Mouse (Mus musculus) T-helper 1 cell (primary cell): ENCODE measurements at regions not wholly inside any gene's neighbourhood (a gene's known extent, or its start where the extent isn't known, plus 50 kb on each side); places are given as distances from the start of the nearest gene placed in this dataset.

Source experiments
- in situ Hi-C: fragments of 300-600 bp; cut with MboI, MseI; formaldehyde crosslinking; loops from one replicate; pipeline ENCODE4 v1.15.1; 2025; ENCODE audit warnings: high pct_unique_total_duplicates

- in situ Hi-C loops: no loop called here
Measured at GRCm38 (mm10) chr8:109012655-109013054, 481.2 kb upstream of the Pmfbp1 start.

DNA sequence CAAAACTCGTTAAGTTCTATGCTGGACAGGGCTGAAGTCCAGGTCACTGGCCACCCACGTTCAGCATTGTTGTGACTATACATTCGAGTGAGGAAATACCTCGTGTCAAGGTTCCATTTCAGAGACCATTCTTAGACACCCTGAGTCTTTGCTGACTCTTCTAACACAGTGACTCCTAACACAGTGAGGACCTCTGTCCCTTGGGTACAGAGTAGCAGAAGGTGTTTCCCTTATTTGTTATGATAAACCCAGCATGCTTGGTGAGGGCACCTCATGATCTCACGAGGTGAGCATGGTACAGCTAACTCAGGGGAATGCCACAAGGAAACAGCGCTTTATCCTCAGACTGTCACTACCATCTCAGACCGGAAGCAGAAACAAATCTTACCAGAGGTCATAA is 480.2 kb upstream of the Pmfbp1 start:
- in situ Hi-C loops: no loop called here

DNA sequence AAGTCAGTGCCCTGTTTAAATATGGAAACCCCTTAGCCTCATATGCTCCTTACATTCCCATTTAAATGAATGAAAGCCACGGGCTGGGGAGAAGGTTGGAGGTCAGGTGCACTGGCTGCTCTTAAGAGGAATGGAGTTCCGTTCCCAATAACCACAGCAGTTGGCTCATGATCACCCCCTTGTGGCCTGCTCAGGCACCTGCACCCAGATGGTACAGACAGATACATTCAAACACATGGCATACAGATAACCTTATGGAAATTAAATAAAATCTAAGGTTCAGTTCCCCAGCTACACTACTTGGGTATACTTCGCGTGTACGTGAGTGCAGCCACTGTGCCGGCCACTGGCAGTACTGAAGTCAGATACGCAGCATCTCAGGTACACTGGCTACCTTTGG is 479.1 kb upstream of the Pmfbp1 start:
- in situ Hi-C loops: no loop called here

DNA sequence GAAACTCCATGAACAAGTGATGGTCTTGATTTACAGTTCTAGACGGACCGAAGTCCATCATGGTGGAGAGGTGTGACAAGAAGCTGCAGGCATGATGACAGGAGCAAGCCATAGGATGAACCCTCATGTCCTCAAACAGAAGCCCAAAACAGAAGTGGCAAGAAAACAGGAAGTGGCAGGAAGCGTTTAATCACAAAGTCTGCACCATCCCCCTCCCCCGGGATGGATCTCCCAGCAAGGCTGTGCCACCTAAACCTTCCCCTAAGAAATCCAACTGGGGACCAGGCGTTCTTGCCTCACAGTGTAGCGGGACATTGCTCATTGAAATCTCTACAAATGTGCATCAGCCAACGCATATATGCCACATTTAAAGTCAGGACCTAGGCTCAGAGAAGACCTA is 474.3 kb upstream of the Pmfbp1 start:
- in situ Hi-C loops: no loop called here

- in situ Hi-C loops: no loop called here
Measured at GRCm38 (mm10) chr8:109020102-109020501, 473.7 kb upstream of the Pmfbp1 start.

- in situ Hi-C loops: no loop called here
Measured at GRCm38 (mm10) chr8:109027923-109028322, 465.9 kb upstream of the Pmfbp1 start.

- in situ Hi-C loops: no loop called here
Measured at GRCm38 (mm10) chr8:109053608-109054007, 440.2 kb upstream of the Pmfbp1 start.

GRCm38 (mm10) chr8:109059152-109059551 is 434.7 kb upstream of the Pmfbp1 start:
- in situ Hi-C loops: no loop called here

DNA sequence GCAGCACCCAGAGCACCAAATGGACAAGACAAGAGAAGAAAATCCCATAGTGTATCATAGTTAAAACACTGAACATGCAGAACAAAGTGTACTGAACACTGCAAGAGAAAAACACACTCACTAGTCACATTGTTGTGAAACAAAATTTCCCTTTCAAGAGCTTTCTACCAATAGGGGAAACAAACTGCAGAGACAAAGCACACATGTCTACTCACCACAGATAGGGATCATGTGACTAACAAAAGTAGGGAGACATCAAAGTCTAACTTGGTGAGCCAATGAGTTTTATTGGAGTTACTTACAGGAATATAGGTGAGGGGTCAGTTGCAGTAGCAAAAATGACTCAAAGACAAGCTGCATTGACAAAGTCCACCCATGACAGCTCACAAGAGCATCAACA is 431.5 kb upstream of the Pmfbp1 start:
- in situ Hi-C loops: no loop called here

DNA sequence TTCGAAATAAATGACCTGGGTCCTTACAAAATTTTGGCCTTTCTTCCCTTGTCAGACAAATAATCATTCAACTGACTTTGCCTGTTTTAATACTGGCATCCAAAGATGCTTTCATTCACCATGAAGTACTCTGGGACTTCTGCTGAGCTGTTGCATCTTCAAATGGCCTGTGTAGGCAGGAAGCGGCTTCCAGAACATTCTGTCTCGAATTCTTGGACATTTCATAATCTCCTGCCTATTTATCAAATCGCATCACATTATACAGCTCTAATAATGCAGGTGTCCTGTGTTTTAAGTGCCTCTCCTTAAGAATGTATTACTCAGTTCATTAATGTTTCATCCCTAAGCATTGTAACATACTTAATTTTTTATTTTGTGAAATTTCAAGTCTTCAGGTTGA is 420.1 kb upstream of the Pmfbp1 start:
- in situ Hi-C loops: no loop called here

DNA sequence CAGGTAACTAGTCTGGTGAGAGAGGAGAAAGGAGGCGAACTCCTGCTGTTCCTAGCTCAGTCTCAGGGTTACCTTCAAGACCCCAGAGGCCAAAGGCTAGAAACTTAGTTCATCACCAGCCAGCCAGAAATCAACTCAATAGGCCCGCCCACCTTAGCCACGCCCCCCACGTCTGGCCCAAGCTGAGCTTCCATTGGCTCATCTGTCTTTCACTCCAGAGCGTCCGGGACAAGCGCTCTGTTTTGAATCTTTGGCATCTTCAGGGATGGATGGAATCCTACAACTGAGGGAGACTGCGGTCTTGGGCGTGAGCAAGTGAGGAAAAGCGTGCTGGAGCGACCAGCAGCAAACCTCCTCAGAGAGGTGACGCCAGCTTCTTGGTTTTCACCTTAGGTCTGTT is 418.8 kb upstream of the Pmfbp1 start:
- in situ Hi-C loops: no loop called here

DNA sequence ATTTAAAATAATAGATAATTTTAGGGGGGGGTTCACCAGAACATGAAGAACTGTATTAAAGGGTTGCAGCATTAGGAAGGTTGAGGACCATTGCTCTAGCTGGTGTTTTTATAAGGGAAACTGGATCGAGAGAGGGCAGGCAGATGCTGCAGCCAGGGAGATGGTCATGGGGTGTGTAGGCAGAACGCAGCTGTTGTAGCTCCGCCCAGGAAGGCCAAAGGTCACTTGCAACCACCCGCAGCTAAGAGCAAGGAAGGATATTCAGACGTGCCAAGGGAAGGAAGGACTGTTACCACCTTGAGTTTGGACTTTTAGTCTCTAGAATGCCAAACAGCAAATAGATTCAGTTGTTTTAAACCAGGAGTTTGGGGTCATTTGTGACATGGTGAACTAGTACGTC is 414.6 kb upstream of the Pmfbp1 start:
- in situ Hi-C loops: no loop called here

- in situ Hi-C loops: no loop called here
Measured at GRCm38 (mm10) chr8:109081295-109081694, 412.5 kb upstream of the Pmfbp1 start.

DNA sequence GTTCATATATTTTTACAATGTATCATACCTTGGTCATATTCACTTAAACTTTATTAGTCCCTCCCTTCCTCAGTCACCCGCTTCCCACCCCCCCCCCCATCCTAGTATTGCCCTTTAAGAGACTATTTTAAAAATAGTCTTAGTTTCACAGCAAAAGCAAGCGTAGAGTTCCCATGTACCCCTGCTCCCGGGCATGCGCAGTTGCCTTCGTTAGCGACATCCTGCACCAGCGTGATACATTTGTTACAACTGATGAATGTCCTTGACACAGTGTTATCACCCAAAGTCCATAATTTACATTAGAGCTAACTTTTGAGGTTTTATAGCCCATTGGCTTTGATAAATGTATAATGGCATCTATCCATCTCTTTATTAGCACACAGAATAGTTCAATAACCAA is 408.7 kb upstream of the Pmfbp1 start:
- in situ Hi-C loops: no loop called here

- in situ Hi-C loops: no loop called here
Measured at GRCm38 (mm10) chr8:109087781-109088180, 406.0 kb upstream of the Pmfbp1 start.

DNA sequence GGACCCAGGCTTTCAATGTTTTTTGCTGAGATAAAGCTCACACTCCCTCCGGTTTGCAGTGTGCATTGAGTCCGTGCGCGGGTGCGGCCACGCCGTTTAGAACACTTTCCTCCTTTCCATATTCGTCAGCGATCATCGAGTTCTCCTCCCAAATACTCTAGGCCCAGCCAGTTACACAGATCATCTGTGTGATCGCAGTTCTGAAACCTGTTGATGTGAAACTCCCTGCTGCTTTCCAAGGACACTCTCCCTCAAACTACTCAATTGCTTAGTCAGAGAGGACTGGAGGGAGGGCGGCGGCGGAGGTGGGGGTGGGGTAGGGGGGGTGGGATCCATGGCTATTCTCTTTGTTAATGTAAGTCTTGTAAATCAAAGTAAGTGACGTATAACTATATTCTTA is 394.2 kb upstream of the Pmfbp1 start:
- in situ Hi-C loops: no loop called here

DNA sequence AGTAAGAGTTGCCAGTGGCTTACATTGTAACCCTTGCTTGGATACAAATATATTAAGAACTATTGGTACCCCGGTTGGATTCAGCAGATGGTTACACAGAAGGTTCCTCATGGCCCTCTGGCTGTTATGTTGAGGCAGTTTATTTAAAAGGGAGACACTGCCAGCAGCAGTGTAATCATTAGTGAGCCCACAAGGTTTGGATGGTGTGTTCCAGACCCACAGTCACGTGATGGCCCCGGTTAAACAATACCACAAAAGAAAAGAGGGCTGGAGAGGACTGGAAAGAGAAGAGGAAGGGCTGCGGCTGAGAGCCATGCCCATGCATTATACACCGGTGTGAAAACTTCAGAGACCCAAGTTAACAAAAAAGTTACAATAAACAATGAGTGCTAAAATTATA is 392.4 kb upstream of the Pmfbp1 start:
- in situ Hi-C loops: no loop called here

DNA sequence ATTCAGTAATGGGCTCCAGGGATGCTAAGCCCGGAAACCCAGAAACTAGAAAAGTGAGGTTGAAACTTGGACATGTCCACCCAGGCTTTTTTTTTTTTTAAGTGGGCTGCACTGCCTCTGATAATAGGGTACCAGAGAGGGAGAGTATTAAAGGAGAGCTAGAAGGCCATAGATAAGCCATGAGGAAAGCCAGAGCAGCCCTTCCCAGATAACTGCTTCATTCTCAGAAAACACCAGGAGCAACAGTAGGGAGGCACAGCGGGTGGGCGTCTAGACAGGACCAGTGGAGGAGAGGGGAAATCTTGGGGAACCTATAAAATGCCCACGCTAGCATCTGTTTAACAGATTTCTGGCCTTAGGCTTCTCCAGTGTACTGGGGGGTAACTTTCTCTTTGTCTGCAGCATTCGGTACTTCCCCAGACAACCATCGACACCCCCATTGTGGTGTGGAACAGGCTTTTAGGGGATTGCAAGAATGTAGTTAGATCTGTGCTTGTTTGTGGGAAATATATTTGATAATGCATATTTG is 389.0 kb upstream of the Pmfbp1 start:
- in situ Hi-C loops: no loop called here

GRCm38 (mm10) chr8:109105693-109106092 is 388.1 kb upstream of the Pmfbp1 start:
- in situ Hi-C loops: no loop called here

DNA sequence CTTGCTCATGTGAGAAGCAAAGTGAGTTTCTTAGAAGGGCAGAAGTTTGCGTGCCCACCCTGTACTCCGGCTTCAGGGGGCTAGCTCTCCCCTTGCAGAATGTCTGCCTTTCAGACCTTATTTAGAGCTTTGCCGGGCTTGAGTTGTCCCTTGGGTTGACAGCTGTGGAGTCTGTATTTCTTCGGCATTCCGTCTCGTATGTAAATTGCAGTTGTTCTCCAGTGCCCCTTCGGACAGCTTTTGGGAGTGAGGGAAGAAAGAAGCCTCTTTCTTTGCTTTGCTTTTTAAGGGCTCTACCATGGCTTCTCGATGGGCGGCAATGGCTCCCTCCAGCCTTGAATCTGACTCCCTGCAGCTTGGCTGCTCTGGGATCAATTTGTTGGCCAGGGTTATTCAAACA is 386.9 kb upstream of the Pmfbp1 start:
- in situ Hi-C loops: no loop called here

DNA sequence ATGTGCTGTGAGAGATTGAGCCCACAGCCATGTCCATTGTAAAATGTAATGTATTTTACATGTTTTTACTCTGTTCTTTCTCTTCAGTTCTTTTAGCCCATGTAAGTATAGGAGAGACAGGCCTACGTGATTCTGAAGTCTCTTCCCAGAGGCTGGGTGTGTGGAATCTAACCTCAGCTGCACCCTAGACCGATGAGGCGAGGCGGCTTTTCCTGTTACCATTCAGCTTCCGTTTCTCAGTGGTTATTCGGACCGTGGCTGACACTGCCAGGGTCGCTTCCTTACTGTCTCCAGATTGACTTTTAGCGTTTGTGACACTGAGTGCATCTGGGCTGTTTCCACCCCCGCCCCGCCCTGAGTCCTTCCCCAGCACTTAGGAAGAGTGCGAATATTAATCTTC is 386.1 kb upstream of the Pmfbp1 start:
- in situ Hi-C loops: no loop called here

DNA sequence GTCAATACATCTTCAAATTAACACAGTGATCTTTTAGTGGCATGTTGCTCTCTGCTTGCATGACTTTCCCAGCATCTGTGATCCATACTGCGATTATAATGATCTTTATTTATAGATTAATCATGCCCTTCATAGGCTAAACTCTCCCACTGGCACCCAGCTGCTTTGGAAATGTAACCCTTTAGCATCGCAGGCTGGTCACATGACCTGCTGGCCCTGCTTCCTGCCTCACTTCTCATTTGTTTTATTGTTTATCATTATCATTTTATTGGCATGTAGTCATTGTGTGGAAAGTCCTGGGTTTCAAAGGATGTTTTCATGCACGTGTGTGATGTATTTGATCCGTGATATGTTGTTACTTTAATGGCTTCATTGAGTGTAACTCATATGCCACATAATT is 384.4 kb upstream of the Pmfbp1 start:
- in situ Hi-C loops: no loop called here

- in situ Hi-C loops: no loop called here
Measured at GRCm38 (mm10) chr8:109121776-109122175, 372.1 kb upstream of the Pmfbp1 start.

GRCm38 (mm10) chr8:109142495-109143158 is 351.2 kb upstream of the Pmfbp1 start:
- in situ Hi-C loops: no loop called here
